Mouse (Mus musculus) heart, adult 2 months (tissue): ENCODE data around the gene Zswim3. TPM values are rescaled to one million over a fixed set of nuclear protein-coding genes. Genes with fewer than 3 reads are reported as not detected.

Experiments
- DNase-seq, 2 experiments: peaks; one replicate each; pipeline ENCODE4 v3.0.0; 2021
- H3K27ac ChIP-seq: fragments of 200-600 bp; 2 replicates; pipeline ENCODE4 v1.8.1; 2022
- H3K27me3 ChIP-seq: fragments of 200-500 bp; 2 replicates; pipeline ENCODE4 v1.6.1; 2012; ENCODE audit warnings: mild to moderate bottlenecking, low read length, inconsistent platforms, mixed read lengths; ENCODE audit not compliant: control insufficient read depth, insufficient read depth
- H3K36me3 ChIP-seq: fragments of 200-500 bp; 2 replicates; pipeline ENCODE4 v1.6.1; 2012; ENCODE audit warnings: low read length, inconsistent platforms; ENCODE audit not compliant: control insufficient read depth, insufficient read depth
- H3K4me1 ChIP-seq: fragments of 200-500 bp; 2 replicates; pipeline ENCODE4 v1.6.1; 2011; ENCODE audit warnings: low read length; ENCODE audit not compliant: control insufficient read depth, insufficient read depth
- H3K4me3 ChIP-seq: fragments of 200-600 bp; 2 replicates; pipeline ENCODE4 v1.8.1; 2022
- H3K79me2 ChIP-seq: fragments of 200-500 bp; replicated peaks from 2 replicates; pipeline ENCODE4 v1.6.1; 2012; ENCODE audit warnings: mild to moderate bottlenecking, inconsistent platforms, low read length, moderate library complexity, mixed read lengths; ENCODE audit not compliant: control insufficient read depth, insufficient read depth
- H3K9ac ChIP-seq: fragments of 200-500 bp; 2 replicates; pipeline ENCODE4 v1.6.1; 2012; ENCODE audit warnings: low read depth, mild to moderate bottlenecking, control low read depth, inconsistent platforms, low read length, mixed read lengths
- CTCF ChIP-seq: fragments of 200-600 bp; IDR thresholded peaks from 2 replicates; pipeline ENCODE4 v1.8.1; 2022; ENCODE audit warnings: antibody characterized with exemption, mild to moderate bottlenecking, moderate library complexity
- EP300 ChIP-seq: fragments of 200-500 bp; IDR thresholded peaks from 2 replicates; pipeline ENCODE4 v1.6.1; 2011; ENCODE audit warnings: low read depth, low read length, control low read depth; ENCODE audit not compliant: insufficient read depth
- POLR2A ChIP-seq: fragments of 200-500 bp; IDR thresholded peaks from 2 replicates; pipeline ENCODE4 v1.6.1; 2011; ENCODE audit warnings: mild to moderate bottlenecking, low read depth, low read length, control low read depth; ENCODE audit not compliant: insufficient read depth
- WGBS: fragments of 180-500 bp; shearing (Covaris S2); methylation state at CpG from one replicate; pipeline ENCODE4 v1.1.7; 2018; 5-methylcytosine and 5-hydroxymethylcytosine counted together
- intact Hi-C: fragments of 180-260 bp; cut with DNase I; formaldehyde crosslinking; loops from one replicate; pipeline ENCODE4 v1.15.1; 2025
- polyA plus RNA-seq: library from polyadenylated mRNA; depleted of rRNA; stranded (reverse); fragments of >200 nt; gene quantifications from 2 replicates; pipeline ENCODE4 v1.2.3, GENCODE M21; 2012
- total RNA-seq, 2 experiments: library from RNA; stranded (reverse); gene quantifications; 2 replicates each; pipeline ENCODE4 v1.2.3; 2021

Gene Zswim3
- total and polyA plus RNA-seq, 3 experiments: 1.7 to 2.1 (median 2.1) TPM

DNA sequence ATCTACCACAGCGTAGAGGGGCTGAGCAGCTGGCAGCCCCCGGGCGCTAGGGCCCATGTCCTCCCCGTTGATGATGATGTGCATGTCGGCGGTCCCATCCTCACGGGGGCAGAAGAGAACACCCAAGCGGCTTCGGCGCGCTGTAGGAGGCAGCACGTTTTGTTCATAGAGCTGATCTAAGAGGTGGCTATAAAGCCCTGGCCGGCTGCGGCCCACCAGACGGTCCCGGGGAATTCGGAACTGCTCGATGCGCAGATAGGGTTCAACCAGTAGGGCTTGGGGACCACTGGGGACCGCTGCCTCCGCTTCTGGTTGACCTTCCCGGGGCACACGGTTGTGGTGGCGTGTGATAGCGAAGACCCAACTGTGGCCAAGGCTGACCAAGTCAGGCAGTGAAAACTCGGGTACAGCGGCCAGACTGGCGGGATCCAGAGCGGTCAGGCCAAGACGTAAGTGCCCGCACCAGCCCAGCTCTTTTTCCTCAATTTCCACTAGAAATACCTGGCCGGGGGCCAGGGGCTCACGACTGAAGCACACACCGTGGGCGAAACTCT, 27.9 kb downstream of the Zswim3 start, which contains the start of gene Ctsa:
Gene Ctsa, plus strand, starts transcription at position 126 of the 554 bp plus-strand sequence.
- DNase-seq: peak; percentile 86 to 87
- peaks cover 7% of the 10 kb centered on the region for H3K4me1 ChIP-seq
- no peaks in the 10 kb centered on the region for H3K36me3 ChIP-seq
- under 1% methylated on average over 35 of the region's 35 CpGs for WGBS
- no peaks in the 10 kb centered on the region for H3K79me2 ChIP-seq
- intact Hi-C loops: loop anchor here (1.0 to 10.0 kb wide), 3 partner anchors 48 to 202 kb away; partner anchors contain the start of genes Ncoa5 and Zfp335
- no peaks in the 10 kb centered on the region for H3K27me3 ChIP-seq
- 0 out of 2 replicates have a peak, but pooled peaks have one; percentile 39 for TF ChIP-seq EP300
- TF ChIP-seq CTCF: peak; percentile 85
- TF ChIP-seq POLR2A: peak; percentile 56; the same call in 1 of the 2 replicates
- H3K4me3 ChIP-seq: peak within 1 kb of the TSS; percentile 92
- peak within 1 kb of the TSS; percentile 99 for H3K27ac ChIP-seq
- peak within 1 kb of the TSS; percentile 81 for H3K9ac ChIP-seq

DNA sequence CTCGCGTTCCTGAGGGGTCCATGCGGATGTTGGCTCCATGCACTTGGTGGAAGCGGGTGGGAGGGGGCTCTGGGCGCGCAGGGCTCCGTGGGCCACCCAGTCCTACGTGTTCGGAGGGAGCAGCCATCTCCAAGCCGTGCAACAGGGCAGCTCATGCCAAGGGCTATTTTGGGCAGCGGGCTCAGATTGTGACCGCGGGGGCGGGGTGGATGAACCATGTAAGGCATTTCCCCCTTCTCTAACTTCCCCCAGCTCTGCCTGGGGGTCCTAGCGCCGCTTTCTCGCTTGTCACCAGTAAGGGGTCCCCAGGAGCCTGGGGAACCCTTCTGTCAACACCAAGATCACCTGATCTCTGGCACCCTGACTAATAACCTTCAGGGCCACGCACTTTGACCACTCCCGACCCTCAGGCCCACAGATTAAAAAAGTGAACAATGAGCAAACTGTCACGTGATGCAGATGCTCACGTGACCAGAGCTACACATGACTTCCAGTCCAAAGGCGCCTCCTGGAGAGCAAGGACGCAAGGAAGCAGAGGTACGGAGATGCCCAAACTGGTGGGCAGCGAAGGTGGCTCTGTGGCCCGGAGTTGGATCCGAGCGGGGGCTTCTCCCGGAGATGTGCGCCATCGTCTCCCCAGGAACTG, 28.5 kb downstream of the Zswim3 start, which contains the start of gene Neurl2:
Gene Neurl2, minus strand, starts transcription at position 143 of the 646 bp plus-strand sequence.
- H3K4me1 ChIP-seq: peaks cover 7% of the 10 kb centered on the region
- intact Hi-C loops: loop anchor here (1.0 to 10.0 kb wide), 3 partner anchors 47 to 201 kb away; partner anchors contain the start of genes Ncoa5 and Zfp335

DNA sequence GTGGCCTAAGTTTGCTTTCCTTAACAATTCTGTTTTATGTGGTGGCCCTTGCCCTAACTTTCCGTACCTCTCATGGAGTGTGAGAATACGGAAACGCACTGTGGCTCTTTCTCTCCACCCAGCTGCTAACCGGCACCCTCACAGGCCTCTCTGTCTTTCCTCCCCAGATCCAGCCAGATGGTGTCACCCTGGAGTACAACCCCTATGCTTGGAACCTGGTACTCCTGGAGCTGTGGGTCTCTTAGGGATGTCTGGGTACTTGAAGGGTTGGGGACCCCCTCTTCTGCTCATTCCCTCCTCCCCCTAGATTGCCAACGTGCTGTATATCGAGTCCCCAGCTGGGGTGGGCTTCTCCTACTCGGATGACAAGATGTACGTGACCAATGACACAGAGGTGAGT, 29.6 kb downstream of the Zswim3 start:
- Histone ChIP-seq H3K36me3 (no peaks in the 10 kb centered on the region), H3K4me3 (peak overlapping the region; percentile 92), H3K79me2 (no peaks in the 10 kb centered on the region), H3K4me1 (peaks cover 7% of the 10 kb centered on the region), H3K27me3 (no peaks in the 10 kb centered on the region), H3K9ac (peak overlapping the region; percentile 81), H3K27ac (peak overlapping the region; percentile 99)
- intact Hi-C loops: loop anchor here (2.0 to 10.0 kb wide), 3 partner anchors 20 to 200 kb away; partner anchors contain the start of gene Ncoa5
- WGBS: 42% methylated on average over 8 of the region's 8 CpGs
- TF ChIP-seq CTCF (peak; percentile 30), EP300 (no peak)
- peak; percentile 43 to 45 for DNase-seq

More for the DNA sequence above, 28.5 kb downstream of the Zswim3 start, which contains the start of gene Neurl2:
- under 1% methylated on average over 31 of the region's 31 CpGs for WGBS
- H3K79me2 ChIP-seq: no peaks in the 10 kb centered on the region
- peak; percentile 92 to 94 for DNase-seq
- peak within 1 kb of the TSS; percentile 81 for H3K9ac ChIP-seq
- H3K27me3 ChIP-seq: no peaks in the 10 kb centered on the region
- peak within 1 kb of the TSS; percentile 99 for H3K27ac ChIP-seq
- peak within 1 kb of the TSS; percentile 92 for H3K4me3 ChIP-seq
- TF ChIP-seq EP300 (peak; percentile 77; the same call in 1 of the 2 replicates), POLR2A (peak; percentile 90), CTCF (peak; percentile 32; the same call in 1 of the 2 replicates)
- no peaks in the 10 kb centered on the region for H3K36me3 ChIP-seq

- intact Hi-C loops: loop anchor here (2.0 to 10.0 kb wide), 3 partner anchors 20 to 200 kb away; partner anchors contain the start of gene Ncoa5
- no peak for DNase-seq
- Histone ChIP-seq H3K27me3 (no peaks in the 10 kb centered on the region), H3K4me1 (peaks cover 7% of the 10 kb centered on the region), H3K9ac (no peak overlapping the region), H3K27ac (no peak overlapping the region), H3K79me2 (no peaks in the 10 kb centered on the region), H3K36me3 (no peaks in the 10 kb centered on the region), H3K4me3 (no peak overlapping the region)
- 93% methylated on average over 4 of the region's 4 CpGs for WGBS
- no peak for TF ChIP-seq EP300
- no peak for TF ChIP-seq POLR2A
- TF ChIP-seq CTCF: no peak
Observed at GRCm38 (mm10) chr2:164835164-164835563, 30.3 kb downstream of the Zswim3 start.

DNA sequence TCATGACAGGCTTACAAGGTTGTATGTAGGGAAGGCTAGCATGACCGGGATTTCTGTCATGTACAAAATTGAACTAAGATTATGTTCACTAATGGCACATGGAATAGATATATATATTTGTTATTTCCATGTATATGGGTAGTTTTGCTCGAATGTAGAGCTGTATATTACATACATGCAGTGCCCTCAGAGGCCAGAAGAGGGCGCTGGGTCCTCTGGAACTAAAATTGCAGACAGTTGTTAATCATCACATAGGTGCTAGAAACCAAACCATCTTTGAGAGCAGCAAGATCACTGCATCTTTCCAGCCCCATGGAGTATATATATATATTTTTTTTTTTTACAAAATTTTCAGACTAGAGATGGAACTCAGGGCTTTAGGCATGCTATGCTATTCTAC, 40.9 kb downstream of the Zswim3 start:
- H3K27me3 ChIP-seq: no peaks in the 10 kb centered on the region
- WGBS: 55% methylated on average over 3 of the region's 3 CpGs
- H3K4me1 ChIP-seq: no peaks in the 10 kb centered on the region
- TF ChIP-seq EP300 (no peak), CTCF (peak; percentile 69)
- no peak overlapping the region for H3K27ac ChIP-seq
- H3K79me2 ChIP-seq: no peaks in the 10 kb centered on the region
- H3K4me3 ChIP-seq: no peak overlapping the region
- H3K36me3 ChIP-seq: no peaks in the 10 kb centered on the region
- no peak overlapping the region for H3K9ac ChIP-seq
- DNase-seq: no peak
- intact Hi-C loops: no loop called here
